Mouse (Mus musculus) ES-E14 (cell line): Measurements from ENCODE around the gene Prkra. TPM values are rescaled to one million over a fixed set of nuclear protein-coding genes. Genes with fewer than 3 reads are reported as not detected.

Experiments used
- DNase-seq: peaks from one replicate; pipeline ENCODE4 v3.0.0-alpha.2; 2013; ENCODE audit warnings: low read depth, low spot score
- H3K27ac ChIP-seq: 2 replicates; pipeline ENCODE4 v1.5.1; 2012; ENCODE audit warnings: low read depth, mild to moderate bottlenecking, low read length, moderate library complexity, mixed read lengths; ENCODE audit not compliant: poor library complexity, insufficient read depth, severe bottlenecking
- H3K36me3 ChIP-seq: 2 replicates; pipeline ENCODE4 v1.6.1; 2012; ENCODE audit warnings: mild to moderate bottlenecking, low read length, moderate library complexity, mixed read lengths; ENCODE audit not compliant: control insufficient read depth, poor library complexity, insufficient read depth, severe bottlenecking
- H3K4me1 ChIP-seq, 2 experiments: fragments of 150-350 bp in 1 of 2; sonication (generic) in 1 of 2; 2 replicates each; pipeline ENCODE4 v1.6.1; 2012; ENCODE audit warnings: low read length in 2 of 2, mild to moderate bottlenecking in 1 of 2, mixed read lengths in 1 of 2; ENCODE audit not compliant: control insufficient read depth in 2 of 2, insufficient read depth in 2 of 2, poor library complexity in 1 of 2
- H3K4me3 ChIP-seq, 2 experiments: fragments of 150-350 bp in 1 of 2; sonication (generic) in 1 of 2; 2 replicates each; pipeline ENCODE4 v1.5.1; 2012; ENCODE audit warnings: low read length in 2 of 2, low read depth in 1 of 2, mild to moderate bottlenecking in 1 of 2, mixed read lengths in 1 of 2; ENCODE audit not compliant: insufficient read depth in 1 of 2, poor library complexity in 1 of 2, severe bottlenecking in 1 of 2
- H3K9ac ChIP-seq: 2 replicates; pipeline ENCODE4 v1.6.1; 2012; ENCODE audit warnings: low read depth, mild to moderate bottlenecking, low read length, mixed read lengths; ENCODE audit not compliant: poor library complexity, insufficient read depth, severe bottlenecking
- H3K9me3 ChIP-seq: fragments of 150-350 bp; sonication (generic); 2 replicates; pipeline ENCODE4 v1.6.1; 2012; ENCODE audit warnings: low read depth, mild to moderate bottlenecking, low read length; ENCODE audit not compliant: control insufficient read depth, insufficient read depth
- CHD2 ChIP-seq: IDR thresholded peaks from 2 replicates; pipeline ENCODE4 v1.6.1; 2014; ENCODE audit warnings: mild to moderate bottlenecking, low read depth, low read length, inconsistent platforms
- HCFC1 ChIP-seq: IDR thresholded peaks from 2 replicates; pipeline ENCODE4 v1.6.1; 2012; ENCODE audit warnings: low read length, inconsistent platforms, borderline replicate concordance; ENCODE audit not compliant: insufficient read depth
- MAFK ChIP-seq: IDR thresholded peaks from 2 replicates; pipeline ENCODE4 v1.6.1; 2014; ENCODE audit warnings: mild to moderate bottlenecking, low read depth, low read length, inconsistent platforms; ENCODE audit not compliant: insufficient read depth
- ZC3H11A ChIP-seq: IDR thresholded peaks from 2 replicates; pipeline ENCODE4 v1.6.1; 2012; ENCODE audit warnings: low read depth, mild to moderate bottlenecking, inconsistent platforms, low read length, borderline replicate concordance
- ZNF384 ChIP-seq: IDR thresholded peaks from 2 replicates; pipeline ENCODE4 v1.6.1; 2012; ENCODE audit warnings: low read depth, low read length, inconsistent platforms
- in situ Hi-C, 2 experiments: fragments of 600-800 bp; cut with MboI; formaldehyde crosslinking; loops; one replicate each; pipeline ENCODE4 v1.15.1; 2025; ENCODE audit warnings: low sequenced_read_pairs in 2 of 2, inconsistent platforms in 1 of 2; ENCODE audit not compliant: unreplicated experiment in 2 of 2
- total RNA-seq: library from RNA; depleted of rRNA; stranded (reverse); fragments of 300-350 nt; gene quantifications from 2 replicates; pipeline ENCODE4 v1.2.3, GENCODE M21; 2012

The Prkra gene
- total RNA-seq, 1 experiment: 13.0 TPM

- TF ChIP-seq CHD2: no peak
- TF ChIP-seq MAFK: no peak
- TF ChIP-seq ZNF384: no peak
- TF ChIP-seq HCFC1: no peak
- no peak for TF ChIP-seq ZC3H11A
- Histone ChIP-seq H3K9ac (no peak overlapping the region), H3K4me1 (no peaks in the 10 kb centered on the region), H3K36me3 (no peaks in the 10 kb centered on the region), H3K9me3 (no peaks in the 10 kb centered on the region), H3K4me3 (no peak overlapping the region), H3K27ac (no peak overlapping the region)
- DNase-seq: no peak
- in situ Hi-C loops: no loop called here
Measured at GRCm38 (mm10) chr2:76602256-76602655, 45.6 kb downstream of the Prkra start.

GRCm38 (mm10) chr2:76599214-76599613 is 48.6 kb downstream of the Prkra start:
- in situ Hi-C loops: no loop called here
- TF ChIP-seq ZC3H11A: no peak
- TF ChIP-seq MAFK: no peak
- no peak for TF ChIP-seq ZNF384
- no peak for TF ChIP-seq CHD2
- no peak for TF ChIP-seq HCFC1
- Histone ChIP-seq H3K9ac (no peak overlapping the region), H3K4me3 (no peak overlapping the region), H3K9me3 (no peaks in the 10 kb centered on the region), H3K36me3 (no peaks in the 10 kb centered on the region), H3K4me1 (no peaks in the 10 kb centered on the region), H3K27ac (no peak overlapping the region)
- no peak for DNase-seq

GRCm38 (mm10) chr2:76597521-76597920 is 50.3 kb downstream of the Prkra start:
- Histone ChIP-seq H3K9ac (no peak overlapping the region), H3K36me3 (no peaks in the 10 kb centered on the region), H3K4me3 (no peak overlapping the region), H3K9me3 (no peaks in the 10 kb centered on the region), H3K4me1 (no peaks in the 10 kb centered on the region), H3K27ac (no peak overlapping the region)
- TF ChIP-seq CHD2 (no peak), ZC3H11A (no peak), ZNF384 (no peak), HCFC1 (no peak), MAFK (no peak)
- DNase-seq: no peak
- in situ Hi-C loops: no loop called here

GRCm38 (mm10) chr2:76592401-76592924 is 55.4 kb downstream of the Prkra start:
- TF ChIP-seq ZC3H11A: no peak
- no peak for TF ChIP-seq CHD2
- no peak for TF ChIP-seq MAFK
- TF ChIP-seq HCFC1: no peak
- no peak for TF ChIP-seq ZNF384
- no peaks in the 10 kb centered on the region for H3K9me3 ChIP-seq
- H3K9ac ChIP-seq: no peak overlapping the region
- in situ Hi-C loops: no loop called here
- H3K36me3 ChIP-seq: no peaks in the 10 kb centered on the region
- no peak overlapping the region for H3K27ac ChIP-seq
- no peak for DNase-seq
- no peaks in the 10 kb centered on the region for H3K4me1 ChIP-seq
- no peak overlapping the region for H3K4me3 ChIP-seq

- in situ Hi-C loops: no loop called here
- H3K4me1 ChIP-seq: no peaks in the 10 kb centered on the region
- no peak overlapping the region for H3K27ac ChIP-seq
- no peak for DNase-seq
- H3K4me3 ChIP-seq: no peak overlapping the region
- TF ChIP-seq CHD2: no peak
- no peak for TF ChIP-seq ZNF384
- no peak for TF ChIP-seq ZC3H11A
- TF ChIP-seq HCFC1: no peak
- no peak for TF ChIP-seq MAFK
- H3K9ac ChIP-seq: no peak overlapping the region
- H3K9me3 ChIP-seq: no peaks in the 10 kb centered on the region
- H3K36me3 ChIP-seq: no peaks in the 10 kb centered on the region
Measured at GRCm38 (mm10) chr2:76590221-76590620, 57.6 kb downstream of the Prkra start.
